Mouse (Mus musculus) intestine, embryonic 16.5 days (tissue): ENCODE results near the gene Wdr83. TPM values are rescaled to one million over a fixed set of nuclear protein-coding genes. Genes with fewer than 3 reads are reported as not detected.

Experiments used
- ATAC-seq: fragments of 200-750 bp; cut with Nextera tagmentation; 2 replicates; pipeline ENCODE4 v1.8.0; 2017; ENCODE audit warnings: moderate TSS enrichment, moderate library complexity
- H3K27ac ChIP-seq: fragments of 300-500 bp; sonication (generic); 2 replicates; pipeline ENCODE4 v1.5.1; 2014; ENCODE audit warnings: mild to moderate bottlenecking, low read length
- H3K27me3 ChIP-seq: fragments of 300-500 bp; sonication (generic); replicated peaks from 2 replicates; pipeline ENCODE4 v1.6.1; 2014; ENCODE audit warnings: low read length, control low read depth, mixed read lengths; ENCODE audit not compliant: control insufficient read depth, insufficient read depth
- H3K36me3 ChIP-seq: fragments of 300-500 bp; sonication (generic); 2 replicates; pipeline ENCODE4 v1.6.1; 2014; ENCODE audit warnings: low read length, control low read depth; ENCODE audit not compliant: control insufficient read depth, insufficient read depth
- H3K4me1 ChIP-seq: fragments of 300-500 bp; sonication (generic); 2 replicates; pipeline ENCODE4 v1.6.1; 2014; ENCODE audit warnings: low read length, control low read depth, mixed read lengths; ENCODE audit not compliant: control insufficient read depth, insufficient read depth
- H3K4me2 ChIP-seq: fragments of 300-500 bp; sonication (generic); 2 replicates; pipeline ENCODE4 v1.6.1; 2014; ENCODE audit warnings: low read depth, low read length, control low read depth
- H3K4me3 ChIP-seq: fragments of 300-500 bp; sonication (generic); 2 replicates; pipeline ENCODE4 v1.5.1; 2014; ENCODE audit warnings: mild to moderate bottlenecking, low read length
- H3K9ac ChIP-seq: fragments of 300-500 bp; sonication (generic); 2 replicates; pipeline ENCODE4 v1.6.1; 2014; ENCODE audit warnings: low read depth, low read length
- H3K9me3 ChIP-seq: fragments of 300-500 bp; sonication (generic); 2 replicates; pipeline ENCODE4 v1.6.1; 2016; ENCODE audit warnings: low read length, control low read depth; ENCODE audit not compliant: control insufficient read depth
- WGBS: fragments of 180-500 bp; shearing (Covaris S2); extraction: QIAGEN DNeasy Blood & Tissue Kit; methylation state at CpG from one replicate; pipeline ENCODE4 v1.1.7; 2014; 5-methylcytosine and 5-hydroxymethylcytosine counted together
- polyA plus RNA-seq: library from polyadenylated mRNA; unstranded; fragments of >200 nt; fragmentation: Nextera tagmentation; extraction: Ambion mirVana; gene quantifications from 2 replicates; pipeline ENCODE4 v1.2.1, GENCODE M21; 2015

Gene Wdr83
- polyA plus RNA-seq, 1 experiment from 2014 or later = 43.8 TPM

GRCm38 (mm10) chr8:85043619-85044018 lies 37.5 kb downstream of the Wdr83 start:
- Histone ChIP-seq H3K4me3 (no peak overlapping the region), H3K9ac (no peak overlapping the region), H3K9me3 (no peaks in the 10 kb centered on the region), H3K27me3 (no peaks in the 10 kb centered on the region), H3K27ac (no peak overlapping the region), H3K36me3 (peaks cover 29% of the 10 kb centered on the region), H3K4me1 (peaks cover 4% of the 10 kb centered on the region), H3K4me2 (no peak overlapping the region)
- ATAC-seq = no peak
- WGBS = 89% methylated on average over 6 of the region's 6 CpGs

GRCm38 (mm10) chr8:85037681-85038531 lies 43.2 kb downstream of the Wdr83 start:
- Histone ChIP-seq H3K9me3 (no peaks in the 10 kb centered on the region), H3K27me3 (no peaks in the 10 kb centered on the region), H3K4me1 (peaks cover 16% of the 10 kb centered on the region), H3K9ac (peak overlapping the region; percentile 99), H3K4me3 (peak overlapping the region; percentile 84), H3K4me2 (peak overlapping the region; percentile 88), H3K27ac (peak overlapping the region; percentile 100), H3K36me3 (peaks cover 8% of the 10 kb centered on the region)
- WGBS = under 1% methylated on average over 57 of the region's 57 CpGs
- ATAC-seq = peak; percentile 29

- H3K9ac ChIP-seq = peak overlapping the region; percentile 99
- H3K36me3 ChIP-seq = peaks cover 8% of the 10 kb centered on the region
- no peaks in the 10 kb centered on the region for H3K9me3 ChIP-seq
- H3K27ac ChIP-seq = peak overlapping the region; percentile 100
- WGBS = 0% methylated on average over 14 of the region's 14 CpGs
- peaks cover 16% of the 10 kb centered on the region for H3K4me1 ChIP-seq
- H3K4me2 ChIP-seq = peak overlapping the region; percentile 88
- no peaks in the 10 kb centered on the region for H3K27me3 ChIP-seq
- peak overlapping the region; percentile 84 for H3K4me3 ChIP-seq
- ATAC-seq = peak; percentile 37
Measured at GRCm38 (mm10) chr8:85037366-85037680, 43.8 kb downstream of the Wdr83 start.

- Histone ChIP-seq H3K9ac (peak within 1 kb of the TSS; percentile 99), H3K27me3 (no peaks in the 10 kb centered on the region), H3K4me1 (peaks cover 16% of the 10 kb centered on the region), H3K4me2 (peak within 1 kb of the TSS; percentile 88), H3K36me3 (peaks cover 11% of the 10 kb centered on the region), H3K4me3 (peak within 1 kb of the TSS; percentile 84), H3K27ac (peak within 1 kb of the TSS; percentile 100), H3K9me3 (no peaks in the 10 kb centered on the region)
- WGBS = under 1% methylated on average over 59 of the region's 59 CpGs
- peak; percentile 90 for ATAC-seq
Measured at GRCm38 (mm10) chr8:85036718-85037365, 44.3 kb downstream of the Wdr83 start, which contains the start of gene Tnpo2. Gene Tnpo2, plus strand, starts transcription at chr8:85036915.

- no peaks in the 10 kb centered on the region for H3K9me3 ChIP-seq
- ATAC-seq = peak; percentile 17
- peak overlapping the region; percentile 81 for H3K4me2 ChIP-seq
- peak overlapping the region; percentile 84 for H3K27ac ChIP-seq
- peak overlapping the region; percentile 84 for H3K4me3 ChIP-seq
- no peaks in the 10 kb centered on the region for H3K27me3 ChIP-seq
- H3K4me1 ChIP-seq = peaks cover 16% of the 10 kb centered on the region
- peaks cover 14% of the 10 kb centered on the region for H3K36me3 ChIP-seq
- WGBS = under 1% methylated on average over 9 of the region's 9 CpGs
- H3K9ac ChIP-seq = peak overlapping the region; percentile 75
Measured at GRCm38 (mm10) chr8:85036381-85036717, 44.8 kb downstream of the Wdr83 start.

GRCm38 (mm10) chr8:85035728-85036310 lies 45.3 kb downstream of the Wdr83 start:
- peak; percentile 24; the same call in 1 of the 2 replicates for ATAC-seq
- H3K9ac ChIP-seq = peak overlapping the region; percentile 75
- WGBS = under 1% methylated on average over 15 of the region's 15 CpGs
- peak overlapping the region; percentile 84 for H3K27ac ChIP-seq
- peaks cover 14% of the 10 kb centered on the region for H3K36me3 ChIP-seq
- H3K4me3 ChIP-seq = peak overlapping the region; percentile 84
- peak overlapping the region; percentile 81 for H3K4me2 ChIP-seq
- no peaks in the 10 kb centered on the region for H3K27me3 ChIP-seq
- H3K4me1 ChIP-seq = peaks cover 16% of the 10 kb centered on the region
- H3K9me3 ChIP-seq = no peaks in the 10 kb centered on the region

DNA sequence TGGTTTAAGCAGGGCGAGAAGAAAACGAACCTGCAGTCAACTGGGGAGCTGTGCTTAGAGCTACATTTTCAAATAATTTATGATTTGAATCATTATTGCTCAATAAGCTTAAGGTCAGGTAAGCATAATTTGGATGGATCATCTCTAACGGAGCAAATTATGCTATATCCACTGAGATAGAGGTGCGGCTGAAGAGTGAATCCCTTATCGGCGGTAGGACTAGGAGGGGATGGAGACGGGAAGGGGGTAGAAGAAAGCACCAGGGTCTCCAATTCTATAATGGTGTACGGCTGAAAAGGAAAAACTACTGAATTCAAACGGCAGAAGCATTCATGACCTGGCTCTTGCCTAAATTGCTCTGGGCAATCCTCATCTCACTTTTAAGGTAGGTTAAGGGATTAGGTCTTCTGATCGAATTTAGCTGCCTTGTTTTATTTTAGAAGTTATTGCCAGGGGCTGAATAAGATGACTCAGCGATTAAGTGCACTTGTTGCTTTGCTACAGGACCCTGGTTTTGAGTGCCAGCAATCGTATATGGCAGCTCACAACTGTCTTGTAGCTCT lies 45.9 kb downstream of the Wdr83 start:
- Histone ChIP-seq H3K4me2 (peak overlapping the region; percentile 81), H3K36me3 (peaks cover 9% of the 10 kb centered on the region), H3K27me3 (no peaks in the 10 kb centered on the region), H3K4me1 (peaks cover 16% of the 10 kb centered on the region), H3K9ac (peak overlapping the region; percentile 75), H3K4me3 (peak overlapping the region; percentile 84), H3K9me3 (no peaks in the 10 kb centered on the region), H3K27ac (peak overlapping the region; percentile 84)
- WGBS = 3% methylated on average over 12 of the region's 12 CpGs
- ATAC-seq = no peak

DNA sequence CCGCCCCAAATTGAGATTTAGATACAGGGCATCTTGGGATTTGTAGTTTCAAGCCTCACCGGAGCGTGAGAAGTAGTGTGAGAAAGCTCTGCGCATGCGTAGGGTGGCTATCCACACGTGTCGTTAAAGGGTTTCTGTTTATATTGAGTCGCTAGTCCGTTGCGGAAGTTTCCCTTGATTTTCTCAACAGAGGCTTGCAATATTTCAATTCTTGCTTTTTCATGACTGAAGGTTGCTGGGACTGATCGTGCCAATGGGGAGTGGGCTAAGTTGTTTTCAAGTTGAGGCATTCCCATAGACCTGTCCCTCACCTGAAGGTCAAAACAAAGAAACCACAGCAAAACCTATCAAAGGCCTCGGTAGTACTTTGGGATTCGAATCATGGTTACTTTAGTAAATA lies 46.3 kb downstream of the Wdr83 start:
- Histone ChIP-seq H3K9me3 (no peaks in the 10 kb centered on the region), H3K4me3 (peak overlapping the region; percentile 84), H3K27ac (peak overlapping the region; percentile 84), H3K4me1 (peaks cover 16% of the 10 kb centered on the region), H3K27me3 (no peaks in the 10 kb centered on the region), H3K4me2 (peak overlapping the region; percentile 81), H3K36me3 (peaks cover 13% of the 10 kb centered on the region), H3K9ac (peak overlapping the region; percentile 75)
- ATAC-seq = no peak
- 1% methylated on average over 13 of the region's 13 CpGs for WGBS

DNA sequence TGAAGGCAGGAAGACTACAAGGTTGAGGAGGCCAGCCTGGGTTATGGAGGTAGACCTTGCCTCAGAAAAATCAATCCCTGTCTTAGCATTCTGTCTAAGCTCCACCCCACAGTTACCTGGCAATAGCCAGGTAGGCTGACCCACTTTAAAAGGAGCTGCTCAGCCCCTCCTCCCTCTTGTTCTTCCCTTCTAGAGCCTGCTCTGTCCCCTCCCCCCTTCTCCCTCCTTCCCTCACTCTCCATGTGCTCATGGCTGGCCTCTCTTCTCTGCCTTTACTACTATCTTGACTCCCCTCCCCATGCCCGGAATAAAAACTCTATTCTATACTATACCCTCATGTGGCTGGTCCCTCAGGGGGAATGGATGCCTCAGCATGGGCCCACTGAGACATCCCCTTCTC lies 47.2 kb downstream of the Wdr83 start:
- H3K36me3 ChIP-seq = peaks cover 15% of the 10 kb centered on the region
- 48% methylated on average over 1 of the region's 1 CpGs for WGBS
- no peaks in the 10 kb centered on the region for H3K27me3 ChIP-seq
- no peak for ATAC-seq
- H3K4me3 ChIP-seq = no peak overlapping the region
- peaks cover 20% of the 10 kb centered on the region for H3K4me1 ChIP-seq
- no peak overlapping the region for H3K9ac ChIP-seq
- no peak overlapping the region for H3K4me2 ChIP-seq
- no peak overlapping the region for H3K27ac ChIP-seq
- H3K9me3 ChIP-seq = no peaks in the 10 kb centered on the region
